Mouse (Mus musculus): Measurements from ENCODE around the gene Tmem14c.

GRCm38 (mm10) chr13:41030098-41030497 is 14.0 kb downstream of the Tmem14c start:
- no peak for TF ChIP-seq CTCF (IDR thresholded peaks at IDR 0.05; ENCODE audit: low read depth)
- no peak for TF ChIP-seq EP300 (IDR thresholded peaks at IDR 0.05; ENCODE audit: low read depth)

Data from heart, postnatal 0 days (tissue).